Mouse (Mus musculus) neural tube, embryonic 11.5 days (tissue): ENCODE data around the gene Prdm15. TPM values are rescaled to one million over a fixed set of nuclear protein-coding genes. Genes with fewer than 3 reads are reported as not detected.

Experiments
- ATAC-seq: fragments of 200-750 bp; cut with Nextera tagmentation; 2 replicates; pipeline ENCODE4 v1.8.0; 2017; ENCODE audit warnings: moderate number of reproducible peaks, mild to moderate bottlenecking, moderate TSS enrichment, moderate library complexity; ENCODE audit not compliant: insufficient read depth, low FRiP score, low TSS enrichment
- DNase-seq: peaks from one replicate; pipeline ENCODE4 v3.0.0-alpha.2; 2015; ENCODE audit warnings: low spot score
- H3K27ac ChIP-seq: fragments of 300-500 bp; sonication (generic); 2 replicates; pipeline ENCODE4 v1.5.1; 2014; ENCODE audit warnings: low read depth, mild to moderate bottlenecking, low read length
- H3K27me3 ChIP-seq: fragments of 300-500 bp; sonication (generic); 2 replicates; pipeline ENCODE4 v1.6.1; 2014; ENCODE audit warnings: mild to moderate bottlenecking, low read length, mixed read lengths; ENCODE audit not compliant: control insufficient read depth, insufficient read depth
- H3K36me3 ChIP-seq: fragments of 300-500 bp; sonication (generic); 2 replicates; pipeline ENCODE4 v1.6.1; 2014; ENCODE audit warnings: mild to moderate bottlenecking, low read length, moderate library complexity, mixed read lengths; ENCODE audit not compliant: control insufficient read depth, insufficient read depth
- H3K4me1 ChIP-seq: fragments of 300-500 bp; sonication (generic); 2 replicates; pipeline ENCODE4 v1.6.1; 2014; ENCODE audit warnings: low read length, mixed read lengths; ENCODE audit not compliant: control insufficient read depth, insufficient read depth
- H3K4me2 ChIP-seq: fragments of 300-500 bp; sonication (generic); 2 replicates; pipeline ENCODE4 v1.6.1; 2014; ENCODE audit warnings: low read depth, mild to moderate bottlenecking, moderate library complexity
- H3K4me3 ChIP-seq: fragments of 300-500 bp; sonication (generic); 2 replicates; pipeline ENCODE4 v1.5.1; 2014; ENCODE audit warnings: low read depth, low read length
- H3K9ac ChIP-seq: fragments of 300-500 bp; sonication (generic); 2 replicates; pipeline ENCODE4 v1.6.1; 2014; ENCODE audit warnings: mild to moderate bottlenecking, low read length
- H3K9me3 ChIP-seq: fragments of 300-500 bp; sonication (generic); 2 replicates; pipeline ENCODE4 v1.6.1; 2016; ENCODE audit warnings: low read length; ENCODE audit not compliant: control insufficient read depth
- WGBS: fragments of 180-500 bp; shearing (Covaris S2); extraction: QIAGEN DNeasy Blood & Tissue Kit; methylation state at CpG from one replicate; pipeline ENCODE4 v1.1.7; 2014; 5-methylcytosine and 5-hydroxymethylcytosine counted together
- polyA plus RNA-seq: library from polyadenylated mRNA; unstranded; fragments of >200 nt; fragmentation: Nextera tagmentation; extraction: Ambion mirVana; gene quantifications from 2 replicates; pipeline ENCODE4 v1.2.1, GENCODE M21; 2014

Gene Prdm15
- polyA plus RNA-seq, 1 experiment from 2014 or later = 14.0 TPM

GRCm38 (mm10) chr16:97763990-97764340 lies 87.7 kb downstream of the Prdm15 start:
- Histone ChIP-seq H3K4me3 (peak overlapping the region; percentile 39), H3K4me1 (peaks cover 6% of the 10 kb centered on the region), H3K36me3 (no peaks in the 10 kb centered on the region), H3K4me2 (peak overlapping the region; percentile 63), H3K27me3 (peaks cover 38% of the 10 kb centered on the region), H3K9ac (no peak overlapping the region), H3K9me3 (no peaks in the 10 kb centered on the region), H3K27ac (no peak overlapping the region)
- DNase-seq (no peak), ATAC-seq (no peak)
- WGBS = 9% methylated on average over 13 of the region's 13 CpGs

GRCm38 (mm10) chr16:97763061-97763989 lies 88.3 kb downstream of the Prdm15 start, which contains the start of gene Ripk4:
Ripk4 (minus strand) TSS chr16:97763787.
- peak; percentile 56 for DNase-seq
- Histone ChIP-seq H3K27me3 (peaks cover 38% of the 10 kb centered on the region), H3K4me3 (peak within 1 kb of the TSS; percentile 39), H3K9me3 (no peaks in the 10 kb centered on the region), H3K9ac (no peak within 1 kb of the TSS; the same call in 1 of the 2 replicates), H3K4me1 (peaks cover 6% of the 10 kb centered on the region), H3K36me3 (no peaks in the 10 kb centered on the region), H3K27ac (no peak within 1 kb of the TSS), H3K4me2 (peak within 1 kb of the TSS; percentile 63)
- no peak for ATAC-seq
- WGBS = under 1% methylated on average over 81 of the region's 88 CpGs

GRCm38 (mm10) chr16:97761782-97762181 lies 89.9 kb downstream of the Prdm15 start:
- no peak overlapping the region for H3K9ac ChIP-seq
- H3K4me2 ChIP-seq = no peak overlapping the region
- peaks cover 38% of the 10 kb centered on the region for H3K27me3 ChIP-seq
- no peak for DNase-seq
- no peak for ATAC-seq
- no peaks in the 10 kb centered on the region for H3K36me3 ChIP-seq
- H3K4me1 ChIP-seq = peaks cover 6% of the 10 kb centered on the region
- no peaks in the 10 kb centered on the region for H3K9me3 ChIP-seq
- no peak overlapping the region for H3K27ac ChIP-seq
- 55% methylated on average over 2 of the region's 2 CpGs for WGBS
- no peak overlapping the region for H3K4me3 ChIP-seq

GRCm38 (mm10) chr16:97759681-97760080 lies 92.0 kb downstream of the Prdm15 start:
- ATAC-seq (no peak), DNase-seq (no peak)
- H3K4me3 ChIP-seq = no peak overlapping the region
- peaks cover 31% of the 10 kb centered on the region for H3K27me3 ChIP-seq
- peaks cover 6% of the 10 kb centered on the region for H3K4me1 ChIP-seq
- no peaks in the 10 kb centered on the region for H3K36me3 ChIP-seq
- H3K4me2 ChIP-seq = no peak overlapping the region
- no peak overlapping the region for H3K27ac ChIP-seq
- no peak overlapping the region for H3K9ac ChIP-seq
- H3K9me3 ChIP-seq = no peaks in the 10 kb centered on the region
- 29% methylated on average over 3 of the region's 3 CpGs for WGBS

- 78% methylated on average over 2 of the region's 2 CpGs for WGBS
- peaks cover 18% of the 10 kb centered on the region for H3K27me3 ChIP-seq
- no peak overlapping the region for H3K9ac ChIP-seq
- no peak overlapping the region for H3K4me3 ChIP-seq
- H3K4me2 ChIP-seq = no peak overlapping the region
- peaks cover under 1% of the 10 kb centered on the region for H3K4me1 ChIP-seq
- H3K9me3 ChIP-seq = no peaks in the 10 kb centered on the region
- ATAC-seq (no peak), DNase-seq (no peak)
- no peak overlapping the region for H3K27ac ChIP-seq
- no peaks in the 10 kb centered on the region for H3K36me3 ChIP-seq
Measured at GRCm38 (mm10) chr16:97758288-97758687, 93.4 kb downstream of the Prdm15 start.

- Histone ChIP-seq H3K27me3 (0 out of 2 replicates have a peak, but pooled peaks cover 2% of the 10 kb centered on the region), H3K9ac (no peak overlapping the region), H3K27ac (no peak overlapping the region), H3K9me3 (no peaks in the 10 kb centered on the region), H3K4me1 (no peaks in the 10 kb centered on the region), H3K4me3 (no peak overlapping the region), H3K4me2 (no peak overlapping the region), H3K36me3 (no peaks in the 10 kb centered on the region)
- ATAC-seq (no peak), DNase-seq (no peak)
- 63% methylated on average over 2 of the region's 2 CpGs for WGBS
Measured at GRCm38 (mm10) chr16:97756460-97756859, 95.2 kb downstream of the Prdm15 start.

GRCm38 (mm10) chr16:97752316-97752941 lies 99.2 kb downstream of the Prdm15 start:
- ATAC-seq = no peak
- no peak for DNase-seq
- Histone ChIP-seq H3K9me3 (no peaks in the 10 kb centered on the region), H3K4me2 (no peak overlapping the region), H3K9ac (no peak overlapping the region), H3K27ac (no peak overlapping the region), H3K4me3 (no peak overlapping the region), H3K4me1 (no peaks in the 10 kb centered on the region), H3K27me3 (no peaks in the 10 kb centered on the region), H3K36me3 (no peaks in the 10 kb centered on the region)
- WGBS = 90% methylated on average over 3 of the region's 3 CpGs

- Histone ChIP-seq H3K27ac (no peak overlapping the region), H3K27me3 (no peaks in the 10 kb centered on the region), H3K36me3 (no peaks in the 10 kb centered on the region), H3K9ac (no peak overlapping the region), H3K9me3 (no peaks in the 10 kb centered on the region), H3K4me3 (no peak overlapping the region), H3K4me2 (no peak overlapping the region), H3K4me1 (no peaks in the 10 kb centered on the region)
- no peak for DNase-seq
- 74% methylated on average over 8 of the region's 8 CpGs for WGBS
- ATAC-seq = no peak
Measured at GRCm38 (mm10) chr16:97751884-97752283, 99.8 kb downstream of the Prdm15 start.
